31 mouse cellular contexts compared by ENCODE assay signal in the genomic region with DNA sequence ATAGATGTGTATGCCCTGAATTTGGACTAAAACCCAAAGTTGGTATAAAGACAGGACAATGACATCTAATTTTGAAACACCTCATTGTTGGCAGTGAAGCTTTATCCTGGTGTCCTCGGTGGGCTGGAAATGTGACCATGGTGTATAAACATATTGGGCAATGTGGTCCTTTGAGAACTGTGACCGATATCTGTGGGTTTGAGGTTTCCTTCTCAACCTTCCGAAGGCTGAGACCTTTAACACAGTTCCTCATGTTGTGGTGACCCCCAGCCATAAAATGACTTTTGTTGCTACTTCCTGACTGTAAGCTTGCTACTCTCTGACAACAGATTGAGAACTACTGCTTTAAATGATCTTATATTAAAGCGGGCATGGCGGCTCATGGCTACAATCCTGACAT. TPM values are rescaled to one million over a fixed set of nuclear protein-coding genes. Genes with fewer than 3 reads are reported as not detected.
DNase-seq lines count a peak whose midpoint lies in the region; ATAC-seq and TF ChIP-seq lines count a peak whose summit lies in the region.
"Had no signal": no experiment of that assay in that cellular context is flagged by ENCODE, and none has a peak within 500 bp of the region (broad histone marks: within the 10 kb centered on the region; RNA-seq: fewer than 3 reads in every experiment).

No protein-coding gene starts in this region.

- no peak overlapping the region for H3K9ac ChIP-seq in CH12.LX (ENCODE audit: insufficient read depth, low read depth)
- H3K9ac ChIP-seq: embryonic facial prominence, embryonic 13.5 days; forebrain, embryonic 15.5 days; limb, embryonic 12.5 days; liver, embryonic 13.5 days; neural tube, embryonic 15.5 days had no signal

- 0 out of 2 replicates have a peak overlapping the region, but pooled peaks have one; percentile 23 for H3K4me2 ChIP-seq in CH12.LX (ENCODE audit: insufficient read depth, low read depth, poor library complexity, severe bottlenecking)
- H3K4me2 ChIP-seq: embryonic facial prominence, embryonic 13.5 days; forebrain, embryonic 15.5 days; limb, embryonic 12.5 days; liver, embryonic 13.5 days; neural tube, embryonic 15.5 days had no signal

- H3K4me3 ChIP-seq in CH12.LX (replicated peaks in 1 of 3; ENCODE audit: low read depth in 2 of 3, low read length in 2 of 3, poor library complexity in 1 of 3), result no peak overlapping the region
- H3K4me3 ChIP-seq: embryonic facial prominence, embryonic 13.5 days; forebrain, embryonic 10.5 days; forebrain, embryonic 15.5 days; limb, embryonic 12.5 days; liver, embryonic 13.5 days; neural tube, embryonic 15.5 days had no signal

- no peaks in the 10 kb centered on the region for H3K27me3 ChIP-seq in CH12.LX (replicated peaks)
- H3K27me3 ChIP-seq: embryonic facial prominence, embryonic 13.5 days; forebrain, embryonic 15.5 days; limb, embryonic 12.5 days; liver, embryonic 13.5 days; neural tube, embryonic 15.5 days; Patski had no signal

- no peaks in the 10 kb centered on the region for H3K79me2 ChIP-seq in CH12.LX (replicated peaks; ENCODE audit: control insufficient read depth, extremely low read depth, insufficient read depth, poor library complexity, severe bottlenecking)

- H3K27ac ChIP-seq in CH12.LX (ENCODE audit: insufficient read depth, low read depth), result no peak overlapping the region
- H3K27ac ChIP-seq: embryonic facial prominence, embryonic 13.5 days; forebrain, embryonic 10.5 days; forebrain, embryonic 15.5 days; limb, embryonic 12.5 days; liver, embryonic 13.5 days; neural tube, embryonic 15.5 days; stomach, postnatal 0 days had no signal

- no peaks in the 10 kb centered on the region for H3K36me3 ChIP-seq in CH12.LX (replicated peaks in 1 of 2; ENCODE audit: control insufficient read depth in 1 of 2, insufficient read depth in 1 of 2, low read length in 1 of 2)
- H3K36me3 ChIP-seq: embryonic facial prominence, embryonic 13.5 days; forebrain, embryonic 10.5 days; forebrain, embryonic 15.5 days; limb, embryonic 12.5 days; liver, embryonic 13.5 days; neural tube, embryonic 15.5 days had no signal

- in situ Hi-C loops in CH12.LX (cut with MboI; ENCODE audit: low pct_ligation_motif_present, low pct_unique_long_range_greater_than_20kb, low sequenced_read_pairs), result loop anchor here (10.0 to 25.0 kb wide), 2 partner anchors 56 to 188 kb away; a partner anchor contains a TSS

- dilution Hi-C loops in CH12.LX (cut with MboI; ENCODE audit: extremely low pct_ligation_motif_present, extremely low pct_unique_long_range_greater_than_20kb, low sequenced_read_pairs), result no loop called here

- H3K4me1 ChIP-seq in CH12.LX (ENCODE audit: control insufficient read depth in 1 of 2, insufficient read depth in 2 of 2), result peaks cover 5 to 22% of the 10 kb centered on the region in 2 experiments
- H3K4me1 ChIP-seq: embryonic facial prominence, embryonic 13.5 days; forebrain, embryonic 10.5 days; forebrain, embryonic 15.5 days; limb, embryonic 12.5 days; neural tube, embryonic 15.5 days had no signal

- DNase-seq in lung, postnatal 36 days, result peak; percentile 53
- DNase-seq in lung, postnatal 4 days, result no peak
- no peak for DNase-seq in CH12.LX (ENCODE audit: extremely low read depth)
- no peak for DNase-seq in right cerebral cortex, adult 2 months (ENCODE audit: low spot score in 2 of 2)
- DNase-seq in ovary, postnatal 10 days (ENCODE audit: low spot score), result no peak
- no peak for DNase-seq in gastrocnemius, postnatal 4 days (ENCODE audit: low spot score in 2 of 2)
- DNase-seq: adrenal gland, postnatal 10 days; B cell, adult 2 months; cerebellum, adult 11-12 months; cerebellum, adult 9-11 months; gastrocnemius, postnatal 25 days; heart, postnatal 14 days; kidney, adult 2 months; kidney, postnatal 36 days; liver, embryonic 13.5 days; lung, adult 2 months; lung, postnatal 10 days; midbrain, embryonic 14.5 days; thymus, adult 18-20 months; thymus, postnatal 4 days had no signal

- no peaks in the 10 kb centered on the region for H3K9me3 ChIP-seq in CH12.LX (replicated peaks; ENCODE audit: low read length)
- H3K9me3 ChIP-seq: embryonic facial prominence, embryonic 13.5 days; forebrain, embryonic 10.5 days; forebrain, embryonic 15.5 days; limb, embryonic 12.5 days; liver, embryonic 13.5 days; neural tube, embryonic 15.5 days had no signal

- TF ChIP-seq POLR2A in CH12.LX (IDR thresholded peaks at IDR 0.05; ENCODE audit: low read depth, low read length), result no peak

- TF ChIP-seq RAD21 in CH12.LX (IDR thresholded peaks at IDR 0.05; ENCODE audit: low read depth, low read length), result no peak

- no peak; the same call in 1 of the 2 replicates for TF ChIP-seq EP300 in CH12.LX (IDR thresholded peaks at IDR 0.05; ENCODE audit: low read length)

- no peak for TF ChIP-seq CTCF in CH12.LX (conservative IDR thresholded peaks at IDR 0.05 in 1 of 2, IDR thresholded peaks at IDR 0.05 in 1 of 2; ENCODE audit: low read depth in 2 of 2, low read length in 2 of 2)

- peak; percentile 96 for ATAC-seq in granulocyte monocyte progenitor cell, adult 5-6 weeks (replicated peaks; ENCODE audit: poor library complexity, severe bottlenecking)
- peak; percentile 91 for ATAC-seq in megakaryocyte progenitor cell, adult 5-6 weeks (replicated peaks; ENCODE audit: poor library complexity)
- ATAC-seq: forebrain, embryonic 15.5 days; hindbrain, embryonic 16.5 days; Patski had no signal

TF ChIP-seq in CH12.LX, 34 proteins besides CTCF, POLR2A, EP300 and RAD21:
- TF ChIP-seq JUN (IDR thresholded peaks at IDR 0.05; ENCODE audit: insufficient read depth, low read depth, low read length), result no peak
- no peak for TF ChIP-seq JUND (conservative IDR thresholded peaks at IDR 0.05; ENCODE audit: low read depth, low read length)
- no peak for TF ChIP-seq PAX5 (IDR thresholded peaks at IDR 0.05; ENCODE audit: low read length)
- no peak for TF ChIP-seq CHD1 (IDR thresholded peaks at IDR 0.05; ENCODE audit: low read depth, low read length)
- TF ChIP-seq ELF1 (IDR thresholded peaks at IDR 0.05; ENCODE audit: low read depth, low read length), result no peak
- TF ChIP-seq NELFE (IDR thresholded peaks at IDR 0.05; ENCODE audit: low read depth, low read length), result no peak

RNA-seq across cellular contexts. Expression of a gene that starts 6.7 kb away (rescaled TPM):
- total RNA-seq in CH12.LX (2012; rRNA removed) (0.04 TPM in 2 replicates), CH12.LX (2014; rRNA removed) (0.11 and 0.30 TPM in 2 replicates)
- polyA plus RNA-seq in CH12.LX (2012; ENCODE audit: insufficient read length, low read depth), result 0.22 and 0.33 TPM in 2 replicates
- 0.15 TPM in 1 of 2 replicates, not detected in the other for total RNA-seq in granulocyte monocyte progenitor cell, adult 5-6 weeks (2014; fragmentation: Nextera tagmentation)
- 0.13 and 0.93 TPM in 2 replicates for total RNA-seq in granulocyte monocyte progenitor cell, adult 5-6 weeks (2017)
- 1.1 and 1.7 TPM in 2 replicates for total RNA-seq in megakaryocyte progenitor cell, adult 5-6 weeks (2015)
- 1.1 and 1.3 TPM in 2 replicates for total RNA-seq in megakaryocyte progenitor cell, adult 5-6 weeks (2017)
- under 1 TPM; 0.08 to 0.17 TPM for total RNA-seq in gastrocnemius, postnatal 4 days (2021)
- polyA plus RNA-seq: forebrain, embryonic 15.5 days; limb, embryonic 12.5 days; midbrain, embryonic 14.5 days; Patski had no signal

RNA-seq across cellular contexts. Expression of a gene that starts 8.7 kb away (rescaled TPM):
- not detected in 2 replicates for total RNA-seq in CH12.LX (2012; rRNA removed)
- not detected in 2 replicates for total RNA-seq in CH12.LX (2014; rRNA removed)
- not detected in 2 replicates for polyA plus RNA-seq in CH12.LX (2012; ENCODE audit: insufficient read length, low read depth)
- total RNA-seq in granulocyte monocyte progenitor cell, adult 5-6 weeks (2014; fragmentation: Nextera tagmentation), result 0.21 TPM in 1 of 2 replicates, not detected in the other
- total RNA-seq in granulocyte monocyte progenitor cell, adult 5-6 weeks (2017), result 0.67 and 1.1 TPM in 2 replicates
- total RNA-seq in megakaryocyte progenitor cell, adult 5-6 weeks (2015), result 2.4 and 4.0 TPM in 2 replicates
- total RNA-seq in megakaryocyte progenitor cell, adult 5-6 weeks (2017), result 0.57 and 1.2 TPM in 2 replicates
- 1 to 10 TPM; 6.1 to 8.8 TPM for total RNA-seq in gastrocnemius, postnatal 4 days (2021)
- total RNA-seq: MEL had no signal
- polyA plus RNA-seq: Patski had no signal

RNA-seq across cellular contexts. Expression of a gene that starts 22.7 kb away (rescaled TPM):
- total RNA-seq in CH12.LX (2012; rRNA removed) (5.6 and 7.4 TPM in 2 replicates), CH12.LX (2014; rRNA removed) (1.1 and 1.5 TPM in 2 replicates)
- 9.3 and 9.5 TPM in 2 replicates for polyA plus RNA-seq in CH12.LX (2012; ENCODE audit: insufficient read length, low read depth)
- 13.6 and 14.6 TPM in 2 replicates for total RNA-seq in granulocyte monocyte progenitor cell, adult 5-6 weeks (2014; fragmentation: Nextera tagmentation)
- total RNA-seq in granulocyte monocyte progenitor cell, adult 5-6 weeks (2017), result 3.2 and 3.3 TPM in 2 replicates
- 5.0 and 11.3 TPM in 2 replicates for total RNA-seq in megakaryocyte progenitor cell, adult 5-6 weeks (2015)
- total RNA-seq in megakaryocyte progenitor cell, adult 5-6 weeks (2017), result 5.2 and 6.8 TPM in 2 replicates
- 10 to 100 TPM; 13.8 to 18.8 TPM for total RNA-seq in gastrocnemius, postnatal 4 days (2021)

RNA-seq across cellular contexts. Expression of a gene that starts 28.9 kb away (rescaled TPM):
- 14.8 and 18.0 TPM in 2 replicates for total RNA-seq in CH12.LX (2012; rRNA removed)
- total RNA-seq in CH12.LX (2014; rRNA removed), result 6.9 and 8.8 TPM in 2 replicates
- polyA plus RNA-seq in CH12.LX (2012; ENCODE audit: insufficient read length, low read depth), result 11.8 and 15.2 TPM in 2 replicates
- 5.5 and 8.7 TPM in 2 replicates for total RNA-seq in granulocyte monocyte progenitor cell, adult 5-6 weeks (2014; fragmentation: Nextera tagmentation)
- 4.4 and 9.4 TPM in 2 replicates for total RNA-seq in granulocyte monocyte progenitor cell, adult 5-6 weeks (2017)
- 6.0 and 6.7 TPM in 2 replicates for total RNA-seq in megakaryocyte progenitor cell, adult 5-6 weeks (2015)
- 6.6 and 8.1 TPM in 2 replicates for total RNA-seq in megakaryocyte progenitor cell, adult 5-6 weeks (2017)
- 10 to 100 TPM in 1 of 2 experiments, 1 to 10 TPM in 1; 9.3 to 10.5 TPM for total RNA-seq in gastrocnemius, postnatal 4 days (2021)

RNA-seq across cellular contexts. Expression of a gene that starts 35.9 kb away (rescaled TPM):
- total RNA-seq in CH12.LX (2012; rRNA removed) (47.6 and 53.3 TPM in 2 replicates), CH12.LX (2014; rRNA removed) (32.0 and 37.5 TPM in 2 replicates)
- 81.0 and 94.2 TPM in 2 replicates for polyA plus RNA-seq in CH12.LX (2012; ENCODE audit: insufficient read length, low read depth)
- total RNA-seq in granulocyte monocyte progenitor cell, adult 5-6 weeks (2014; fragmentation: Nextera tagmentation), result 31.7 and 50.9 TPM in 2 replicates
- 54.0 and 62.0 TPM in 2 replicates for total RNA-seq in granulocyte monocyte progenitor cell, adult 5-6 weeks (2017)
- total RNA-seq in megakaryocyte progenitor cell, adult 5-6 weeks (2015), result 17.3 and 19.8 TPM in 2 replicates
- total RNA-seq in megakaryocyte progenitor cell, adult 5-6 weeks (2017), result 87.9 and 99.6 TPM in 2 replicates
- total RNA-seq in gastrocnemius, postnatal 4 days (2021), result 10 to 100 TPM; 45.5 to 59.0 TPM
